19 mouse cellular contexts compared by ENCODE assay signal in genomic region chr14:54715402-54715801, GRCm38 (mm10). TPM values are rescaled to one million over a fixed set of nuclear protein-coding genes. Genes with fewer than 3 reads are reported as not detected.
DNase-seq lines count a peak whose midpoint lies in the region; ATAC-seq and TF ChIP-seq lines count a peak whose summit lies in the region.
"Had no signal": no experiment of that assay in that cellular context is flagged by ENCODE, and none has a peak within 500 bp of the region (broad histone marks: within the 10 kb centered on the region; RNA-seq: fewer than 3 reads in every experiment).

No protein-coding gene starts in this region.

- WGBS in forebrain, embryonic 15.5 days = 72% methylated on average over 1 of the region's 1 CpGs
- 83% methylated on average over 1 of the region's 1 CpGs for WGBS in forebrain, embryonic 16.5 days
- WGBS in kidney, embryonic 15.5 days = 75% methylated on average over 1 of the region's 1 CpGs

- H3ac ChIP-seq in myocyte (ENCODE audit: control insufficient read depth, insufficient read length) = no peak overlapping the region

- H3K79me2 ChIP-seq in myocyte (ENCODE audit: control insufficient read depth, insufficient read depth) = no peaks in the 10 kb centered on the region

- peak overlapping the region; percentile 85; the same call in 1 of the 2 replicates for H3K4me2 ChIP-seq in forebrain, embryonic 15.5 days (replicated peaks)
- no peak overlapping the region; the same call in 1 of the 2 replicates for H3K4me2 ChIP-seq in forebrain, embryonic 16.5 days (ENCODE audit: low read length)
- H3K4me2 ChIP-seq in kidney, embryonic 15.5 days = 0 out of 2 replicates have a peak overlapping the region, but pooled peaks have one; percentile 70
- H3K4me2 ChIP-seq in myocyte (ENCODE audit: low read depth) = peak overlapping the region; percentile 64

- no peak for TF ChIP-seq CTCF in G1E (IDR thresholded peaks at IDR 0.05; ENCODE audit: low read depth, low read length)

- no peaks in the 10 kb centered on the region for H3K9me3 ChIP-seq in forebrain, embryonic 15.5 days
- H3K9me3 ChIP-seq in forebrain, embryonic 16.5 days (ENCODE audit: control insufficient read depth, low read length) = no peaks in the 10 kb centered on the region
- H3K9me3 ChIP-seq in kidney, embryonic 15.5 days (replicated peaks) = no peaks in the 10 kb centered on the region
- H3K9me3 ChIP-seq in G1E (replicated peaks) = no peaks in the 10 kb centered on the region
- H3K9me3 ChIP-seq: embryonic facial prominence, embryonic 10.5 days; heart, embryonic 10.5 days; midbrain, embryonic 12.5 days had no signal

- H3K27me3 ChIP-seq in forebrain, embryonic 15.5 days = no peaks in the 10 kb centered on the region
- H3K27me3 ChIP-seq in forebrain, embryonic 16.5 days (replicated peaks; ENCODE audit: control insufficient read depth, insufficient read depth, low read length) = no peaks in the 10 kb centered on the region
- H3K27me3 ChIP-seq in kidney, embryonic 15.5 days = 0 out of 2 replicates have a peak, but pooled peaks cover 4% of the 10 kb centered on the region
- H3K27me3 ChIP-seq in G1E (ENCODE audit: insufficient read depth, low read length) (peaks cover 14% of the 10 kb centered on the region), myocyte (ENCODE audit: control insufficient read depth, insufficient read depth, insufficient read length) (peaks cover 22% of the 10 kb centered on the region)

- no peak overlapping the region for H3K4me3 ChIP-seq in forebrain, embryonic 15.5 days
- H3K4me3 ChIP-seq in forebrain, embryonic 16.5 days (replicated peaks; ENCODE audit: low read length) = no peak overlapping the region
- H3K4me3 ChIP-seq in kidney, embryonic 15.5 days (replicated peaks) = no peak overlapping the region
- H3K4me3 ChIP-seq in G1E (ENCODE audit: low read depth, low read length) (peak overlapping the region; percentile 67; the same call in 1 of the 2 replicates), myocyte (no peak overlapping the region)

- H3K9ac ChIP-seq in forebrain, embryonic 15.5 days (replicated peaks) = no peak overlapping the region
- no peak overlapping the region for H3K9ac ChIP-seq in forebrain, embryonic 16.5 days (replicated peaks; ENCODE audit: low read depth, low read length)
- H3K9ac ChIP-seq in kidney, embryonic 15.5 days = no peak overlapping the region

- DNase-seq in kidney, postnatal 25 days = no peak
- DNase-seq in G1E (ENCODE audit: low spot score) = no peak
- DNase-seq in adrenal gland, postnatal 36 days = no peak
- DNase-seq: gastrocnemius, postnatal 36 days; heart, postnatal 4 days; lung, postnatal 36 days had no signal

- ATAC-seq in forebrain, embryonic 15.5 days (replicated peaks) = no peak
- no peak for ATAC-seq in forebrain, embryonic 16.5 days
- ATAC-seq in kidney, embryonic 15.5 days (replicated peaks; ENCODE audit: low FRiP score) = no peak
- no peak for ATAC-seq in G1E (ENCODE audit: extremely low read depth, insufficient number of reproducible peaks, low FRiP score, poor library complexity, severe bottlenecking)

- H3K4me1 ChIP-seq in forebrain, embryonic 15.5 days = peaks cover 12% of the 10 kb centered on the region
- H3K4me1 ChIP-seq in forebrain, embryonic 16.5 days (replicated peaks; ENCODE audit: control insufficient read depth, insufficient read depth, low read length) = peaks cover 7% of the 10 kb centered on the region
- peaks cover 18% of the 10 kb centered on the region for H3K4me1 ChIP-seq in kidney, embryonic 15.5 days
- peaks cover 60% of the 10 kb centered on the region for H3K4me1 ChIP-seq in G1E (ENCODE audit: insufficient read depth, low read depth, low read length)
- H3K4me1 ChIP-seq: midbrain, embryonic 12.5 days had no signal

- H3K27ac ChIP-seq in forebrain, embryonic 15.5 days (replicated peaks) = no peak overlapping the region
- no peak overlapping the region for H3K27ac ChIP-seq in forebrain, embryonic 16.5 days (ENCODE audit: low read length)
- peak overlapping the region; percentile 15; the same call in 1 of the 2 replicates for H3K27ac ChIP-seq in kidney, embryonic 15.5 days
- H3K27ac ChIP-seq: embryonic facial prominence, embryonic 10.5 days; midbrain, embryonic 12.5 days had no signal

- no peaks in the 10 kb centered on the region for H3K36me3 ChIP-seq in forebrain, embryonic 15.5 days
- H3K36me3 ChIP-seq in forebrain, embryonic 16.5 days (ENCODE audit: control insufficient read depth, insufficient read depth) = no peaks in the 10 kb centered on the region
- no peaks in the 10 kb centered on the region for H3K36me3 ChIP-seq in kidney, embryonic 15.5 days
- peaks cover 2% of the 10 kb centered on the region for H3K36me3 ChIP-seq in G1E (replicated peaks)
- no peaks in the 10 kb centered on the region for H3K36me3 ChIP-seq in myocyte (ENCODE audit: control insufficient read depth, insufficient read depth)
- H3K36me3 ChIP-seq: embryonic facial prominence, embryonic 10.5 days; heart, embryonic 10.5 days; midbrain, embryonic 12.5 days had no signal

- TF ChIP-seq POLR2A in myocyte (IDR thresholded peaks at IDR 0.05; ENCODE audit: insufficient read length, low read depth) = no peak

TF ChIP-seq in myocyte, 11 proteins besides CTCF, POLR2A, EP300 and RAD21:
- no peak for TF ChIP-seq SRF (IDR thresholded peaks at IDR 0.05; ENCODE audit: control insufficient read depth, insufficient read length, low read depth)
- peak; percentile 16 to 80 (median 62) for TF ChIP-seq MYOD1 (IDR thresholded peaks at IDR 0.05; ENCODE audit: control insufficient read depth in 1 of 3, insufficient read length in 2 of 3, low read depth in 2 of 3)
- no peak for TF ChIP-seq REST (IDR thresholded peaks at IDR 0.05; ENCODE audit: insufficient read depth, insufficient read length)
- no peak for TF ChIP-seq POLR2AphosphoS2 (IDR thresholded peaks at IDR 0.05; ENCODE audit: insufficient read length, low read depth)

RNA-seq across cellular contexts. Expression of gene Cebpe, which starts 3.4 kb away (rescaled TPM):
- polyA plus RNA-seq in forebrain, embryonic 15.5 days (2015; fragmentation: Nextera tagmentation; extraction: Ambion mirVana) = not detected in 2 replicates
- not detected in 2 replicates for polyA plus RNA-seq in forebrain, embryonic 16.5 days (2015; fragmentation: Nextera tagmentation; extraction: Ambion mirVana)
- polyA plus RNA-seq in kidney, embryonic 15.5 days (2015; fragmentation: Nextera tagmentation; extraction: Ambion mirVana) = 0.21 TPM in 1 of 2 replicates, not detected in the other
- 0.90 and 1.6 TPM in 2 replicates for total RNA-seq in G1E (2014; fragmentation: Nextera tagmentation)
- total RNA-seq in G1E (2017) = 0.16 TPM in 1 of 2 replicates, not detected in the other
- polyA plus RNA-seq in G1E (2012) = 11.1 and 12.4 TPM in 2 replicates
- not detected for polyA plus RNA-seq in myocyte (2012; fragmentation: generic; extraction: Trizol)
- total RNA-seq in adrenal gland, postnatal 36 days (2021) = not detected
- total RNA-seq: gastrocnemius, postnatal 36 days; heart, postnatal 4 days; layer of hippocampus, postnatal 25 days; left cerebral cortex, postnatal 14 days had no signal
- polyA plus RNA-seq: embryonic facial prominence, embryonic 10.5 days; heart, embryonic 10.5 days had no signal

RNA-seq across cellular contexts. Expression of gene Gm29776, which starts 16.8 kb away (rescaled TPM):
- 0.23 and 0.25 TPM in 2 replicates for polyA plus RNA-seq in forebrain, embryonic 15.5 days (2015; fragmentation: Nextera tagmentation; extraction: Ambion mirVana)
- polyA plus RNA-seq in forebrain, embryonic 16.5 days (2015; fragmentation: Nextera tagmentation; extraction: Ambion mirVana) = 0.14 and 0.16 TPM in 2 replicates
- polyA plus RNA-seq in kidney, embryonic 15.5 days (2015; fragmentation: Nextera tagmentation; extraction: Ambion mirVana) = 0.09 and 0.21 TPM in 2 replicates
- total RNA-seq in G1E (2014; fragmentation: Nextera tagmentation) (not detected in 2 replicates), G1E (2017) (0.11 TPM in 1 of 2 replicates, not detected in the other)
- polyA plus RNA-seq in G1E (2012) (0.02 TPM in 1 of 2 replicates, not detected in the other), myocyte (2012; fragmentation: generic; extraction: Trizol) (0.04 TPM)
- total RNA-seq in adrenal gland, postnatal 36 days (2021) = under 1 TPM in 1 of 2 experiments, not detected in 1; 0.23 TPM
- total RNA-seq: adrenal gland, postnatal 10 days; CH12.LX; gastrocnemius, postnatal 36 days; layer of hippocampus, postnatal 25 days; left cerebral cortex, postnatal 14 days; neutrophil, adult 5-6 weeks had no signal
- polyA plus RNA-seq: large intestine, adult 2 months had no signal

RNA-seq across cellular contexts. Expression of gene Acin1, which starts 28.7 kb away (rescaled TPM):
- 171 and 181 TPM in 2 replicates for polyA plus RNA-seq in forebrain, embryonic 15.5 days (2015; fragmentation: Nextera tagmentation; extraction: Ambion mirVana)
- 141 and 150 TPM in 2 replicates for polyA plus RNA-seq in forebrain, embryonic 16.5 days (2015; fragmentation: Nextera tagmentation; extraction: Ambion mirVana)
- 142 and 145 TPM in 2 replicates for polyA plus RNA-seq in kidney, embryonic 15.5 days (2015; fragmentation: Nextera tagmentation; extraction: Ambion mirVana)
- total RNA-seq in G1E (2014; fragmentation: Nextera tagmentation) = 266 and 298 TPM in 2 replicates
- 115 and 125 TPM in 2 replicates for total RNA-seq in G1E (2017)
- 640 and 697 TPM in 2 replicates for polyA plus RNA-seq in G1E (2012)
- polyA plus RNA-seq in myocyte (2012; fragmentation: generic; extraction: Trizol) = 77.3 TPM
- 100 to 1,000 TPM; 140 to 178 TPM for total RNA-seq in adrenal gland, postnatal 36 days (2021)

RNA-seq across cellular contexts. Expression of gene 1700123O20Rik, which starts 29.4 kb away (rescaled TPM):
- 71.2 and 71.6 TPM in 2 replicates for polyA plus RNA-seq in forebrain, embryonic 15.5 days (2015; fragmentation: Nextera tagmentation; extraction: Ambion mirVana)
- 72.8 and 76.3 TPM in 2 replicates for polyA plus RNA-seq in forebrain, embryonic 16.5 days (2015; fragmentation: Nextera tagmentation; extraction: Ambion mirVana)
- 85.9 and 88.7 TPM in 2 replicates for polyA plus RNA-seq in kidney, embryonic 15.5 days (2015; fragmentation: Nextera tagmentation; extraction: Ambion mirVana)
- total RNA-seq in G1E (2014; fragmentation: Nextera tagmentation) (38.2 and 45.2 TPM in 2 replicates), G1E (2017) (34.1 and 34.6 TPM in 2 replicates)
- polyA plus RNA-seq in G1E (2012) (10.1 and 12.5 TPM in 2 replicates), myocyte (2012; fragmentation: generic; extraction: Trizol) (36.3 TPM)
- total RNA-seq in adrenal gland, postnatal 36 days (2021) = 10 to 100 TPM; 40.6 to 42.1 TPM

Comparison
In these comparisons a context has a peak if more than half of its experiments do, and no peak if none do; other contexts are left out.
1. RNA of gene Cebpe, which starts 3.4 kb away (polyA plus RNA-seq): 11.1 to 12.4 TPM in G1E; 0.21 TPM in kidney, embryonic 15.5 days, not detected in forebrain, embryonic 15.5 days, not detected in forebrain, embryonic 16.5 days and not detected in myocyte (single experiment); every median in the first group is over 10 times any median in the second.